Mouse (Mus musculus) midbrain, postnatal 0 days (tissue): ENCODE results near the gene H1foo. TPM values are rescaled to one million over a fixed set of nuclear protein-coding genes. Genes with fewer than 3 reads are reported as not detected.

Experiments used
- ATAC-seq: fragments of 200-750 bp; cut with Nextera tagmentation; 2 replicates; pipeline ENCODE4 v1.8.0; 2017; ENCODE audit warnings: moderate number of reproducible peaks, mild to moderate bottlenecking, moderate TSS enrichment, moderate library complexity; ENCODE audit not compliant: low FRiP score
- DNase-seq: peaks from one replicate; pipeline ENCODE4 v3.0.0-alpha.2; 2015; ENCODE audit warnings: low spot score
- H3K27ac ChIP-seq: fragments of 300-500 bp; sonication (generic); 2 replicates; pipeline ENCODE4 v1.5.1; 2014; ENCODE audit warnings: low read depth, mild to moderate bottlenecking, low read length, mixed read lengths
- H3K27me3 ChIP-seq: fragments of 300-500 bp; sonication (generic); 2 replicates; pipeline ENCODE4 v1.6.1; 2014; ENCODE audit warnings: low read length, control low read depth, mixed read lengths; ENCODE audit not compliant: insufficient read depth
- H3K36me3 ChIP-seq: fragments of 300-500 bp; sonication (generic); 2 replicates; pipeline ENCODE4 v1.6.1; 2014; ENCODE audit warnings: low read length, control low read depth, mixed read lengths; ENCODE audit not compliant: insufficient read depth
- H3K4me1 ChIP-seq: fragments of 300-500 bp; sonication (generic); 2 replicates; pipeline ENCODE4 v1.6.1; 2014; ENCODE audit warnings: mild to moderate bottlenecking, control low read depth, antibody characterized with exemption, low read length, mixed read lengths; ENCODE audit not compliant: insufficient read depth
- H3K4me2 ChIP-seq: fragments of 300-500 bp; sonication (generic); 2 replicates; pipeline ENCODE4 v1.6.1; 2014; ENCODE audit warnings: low read depth, mild to moderate bottlenecking, low read length, mixed read lengths; ENCODE audit not compliant: poor library complexity, severe bottlenecking
- H3K4me3 ChIP-seq: fragments of 300-500 bp; sonication (generic); 2 replicates; pipeline ENCODE4 v1.5.1; 2014; ENCODE audit warnings: low read depth, mild to moderate bottlenecking, low read length, moderate library complexity
- H3K9ac ChIP-seq: fragments of 300-500 bp; sonication (generic); replicated peaks from 2 replicates; pipeline ENCODE4 v1.6.1; 2014; ENCODE audit warnings: mild to moderate bottlenecking, low read length, moderate library complexity, mixed read lengths; ENCODE audit not compliant: poor library complexity, severe bottlenecking
- H3K9me3 ChIP-seq: fragments of 300-500 bp; sonication (generic); 2 replicates; pipeline ENCODE4 v1.6.1; 2016; ENCODE audit warnings: low read length, control low read depth
- CTCF ChIP-seq: IDR thresholded peaks from 2 replicates; pipeline ENCODE4 v1.5.1; 2016; ENCODE audit warnings: antibody characterized with exemption, mild to moderate bottlenecking
- WGBS: fragments of 180-500 bp; shearing (Covaris S2); extraction: QIAGEN DNeasy Blood & Tissue Kit; methylation state at CpG from one replicate; pipeline ENCODE4 v1.1.7; 2014; 5-methylcytosine and 5-hydroxymethylcytosine counted together
- polyA plus RNA-seq: library from polyadenylated mRNA; unstranded; fragments of >200 nt; fragmentation: Nextera tagmentation; extraction: Ambion mirVana; gene quantifications from 2 replicates; pipeline ENCODE4 v1.2.1, GENCODE M21; 2015
- total RNA-seq: library from RNA; depleted of rRNA; stranded (reverse); fragments of >200 nt; gene quantifications from 2 replicates; pipeline ENCODE4 v1.2.3, GENCODE M21; 2014

H1foo gene
- total and polyA plus RNA-seq, 2 experiments from 2014 or later = not detected

- WGBS = 74% methylated on average over 5 of the region's 5 CpGs
- H3K9me3 ChIP-seq = no peaks in the 10 kb centered on the region
- H3K4me3 ChIP-seq = no peak overlapping the region
- TF ChIP-seq CTCF = no peak
- no peak overlapping the region for H3K4me2 ChIP-seq
- no peaks in the 10 kb centered on the region for H3K36me3 ChIP-seq
- ATAC-seq = no peak
- no peak overlapping the region for H3K9ac ChIP-seq
- H3K4me1 ChIP-seq = no peaks in the 10 kb centered on the region
- H3K27me3 ChIP-seq = no peaks in the 10 kb centered on the region
- no peak for DNase-seq
- no peak overlapping the region for H3K27ac ChIP-seq
Measured at GRCm38 (mm10) chr6:115930018-115930417, 14.7 kb upstream of the H1foo start.

GRCm38 (mm10) chr6:115931639-115932038, 13.1 kb upstream of the H1foo start, which contains the start of gene Rho:
Gene Rho, plus strand, starts transcription at chr6:115931748.
- ATAC-seq = no peak
- no peak within 1 kb of the TSS for H3K27ac ChIP-seq
- H3K27me3 ChIP-seq = no peaks in the 10 kb centered on the region
- DNase-seq = no peak
- WGBS = 89% methylated on average over 14 of the region's 14 CpGs
- H3K4me1 ChIP-seq = no peaks in the 10 kb centered on the region
- no peak within 1 kb of the TSS for H3K9ac ChIP-seq
- H3K36me3 ChIP-seq = no peaks in the 10 kb centered on the region
- H3K4me3 ChIP-seq = no peak within 1 kb of the TSS
- no peak within 1 kb of the TSS for H3K4me2 ChIP-seq
- H3K9me3 ChIP-seq = no peaks in the 10 kb centered on the region
- TF ChIP-seq CTCF = no peak

- Histone ChIP-seq H3K36me3 (no peaks in the 10 kb centered on the region), H3K4me2 (no peak overlapping the region), H3K9me3 (no peaks in the 10 kb centered on the region), H3K4me1 (no peaks in the 10 kb centered on the region), H3K4me3 (no peak overlapping the region), H3K27ac (no peak overlapping the region), H3K9ac (no peak overlapping the region), H3K27me3 (no peaks in the 10 kb centered on the region)
- DNase-seq (no peak), ATAC-seq (no peak)
- no peak for TF ChIP-seq CTCF
- 90% methylated on average over 3 of the region's 3 CpGs for WGBS
Measured at GRCm38 (mm10) chr6:115932391-115932790, 12.3 kb upstream of the H1foo start.

GRCm38 (mm10) chr6:115935544-115935943, 9.2 kb upstream of the H1foo start:
- no peak overlapping the region for H3K9ac ChIP-seq
- H3K27ac ChIP-seq = no peak overlapping the region
- ATAC-seq (no peak), DNase-seq (no peak)
- no peak for TF ChIP-seq CTCF
- H3K36me3 ChIP-seq = no peaks in the 10 kb centered on the region
- no peak overlapping the region for H3K4me2 ChIP-seq
- 89% methylated on average over 8 of the region's 8 CpGs for WGBS
- no peaks in the 10 kb centered on the region for H3K27me3 ChIP-seq
- H3K9me3 ChIP-seq = peaks cover 7% of the 10 kb centered on the region
- H3K4me3 ChIP-seq = no peak overlapping the region
- H3K4me1 ChIP-seq = no peaks in the 10 kb centered on the region

GRCm38 (mm10) chr6:115938011-115938410, 6.7 kb upstream of the H1foo start:
- Histone ChIP-seq H3K36me3 (no peaks in the 10 kb centered on the region), H3K9ac (no peak overlapping the region), H3K27ac (no peak overlapping the region), H3K4me2 (no peak overlapping the region), H3K4me1 (no peaks in the 10 kb centered on the region), H3K4me3 (no peak overlapping the region), H3K27me3 (no peaks in the 10 kb centered on the region), H3K9me3 (peaks cover 7% of the 10 kb centered on the region)
- WGBS = 95% methylated on average over 2 of the region's 2 CpGs
- DNase-seq = no peak
- TF ChIP-seq CTCF = no peak
- no peak for ATAC-seq

GRCm38 (mm10) chr6:115938798-115939197, 5.9 kb upstream of the H1foo start:
- no peak overlapping the region for H3K9ac ChIP-seq
- ATAC-seq (no peak), DNase-seq (no peak)
- no peak overlapping the region for H3K4me2 ChIP-seq
- TF ChIP-seq CTCF = no peak
- H3K4me1 ChIP-seq = no peaks in the 10 kb centered on the region
- peaks cover 7% of the 10 kb centered on the region for H3K9me3 ChIP-seq
- no peaks in the 10 kb centered on the region for H3K27me3 ChIP-seq
- H3K36me3 ChIP-seq = no peaks in the 10 kb centered on the region
- H3K27ac ChIP-seq = no peak overlapping the region
- 67% methylated on average over 1 of the region's 1 CpGs for WGBS
- no peak overlapping the region for H3K4me3 ChIP-seq
